Mouse (Mus musculus): ENCODE results near the gene Pank1. TPM values are rescaled to one million over a fixed set of nuclear protein-coding genes. Genes with fewer than 3 reads are reported as not detected.
A peak's percentile ranks its signal among the peaks of the same experiment; 100 is the strongest.

The Pank1 gene
- total and polyA plus RNA-seq, 2 experiments from 2014 or later: 6.6 to 13.9 TPM

- no peak overlapping the region for H3K9ac ChIP-seq (replicated peaks; ENCODE audit: low read length, poor library complexity, severe bottlenecking)
- 78% methylated on average over 13 of the region's 13 CpGs for WGBS
- peak; percentile 67 for TF ChIP-seq CTCF (IDR thresholded peaks at IDR 0.05)
- no peak overlapping the region for H3K4me2 ChIP-seq (ENCODE audit: low read depth, low read length, poor library complexity, severe bottlenecking)
- no peaks in the 10 kb centered on the region for H3K4me1 ChIP-seq (ENCODE audit: insufficient read depth, low read length)
- H3K4me3 ChIP-seq (ENCODE audit: low read depth, low read length): no peak overlapping the region
- H3K27me3 ChIP-seq (ENCODE audit: insufficient read depth, low read length): no peaks in the 10 kb centered on the region
- peaks cover 3% of the 10 kb centered on the region; the same call in 1 of the 2 replicates for H3K36me3 ChIP-seq (ENCODE audit: insufficient read depth, low read length)
- no peak for ATAC-seq (ENCODE audit: low FRiP score)
- no peaks in the 10 kb centered on the region for H3K9me3 ChIP-seq (ENCODE audit: low read length)
- no peak overlapping the region for H3K27ac ChIP-seq (ENCODE audit: low read depth, low read length)
- DNase-seq (ENCODE audit: low spot score): peak; percentile 53
Measured at GRCm38 (mm10) chr19:34825946-34826655, 53.2 kb downstream of the Pank1 start.

- WGBS: 84% methylated on average over 5 of the region's 5 CpGs
Measured at GRCm38 (mm10) chr19:34819577-34820170, 59.6 kb downstream of the Pank1 start.

GRCm38 (mm10) chr19:34815371-34815770 lies 63.9 kb downstream of the Pank1 start:
- H3K36me3 ChIP-seq (ENCODE audit: insufficient read depth, low read length): peaks cover 11% of the 10 kb centered on the region; the same call in 1 of the 2 replicates
- H3K9ac ChIP-seq (replicated peaks; ENCODE audit: low read length, poor library complexity, severe bottlenecking): no peak overlapping the region
- no peaks in the 10 kb centered on the region for H3K27me3 ChIP-seq (ENCODE audit: insufficient read depth, low read length)
- DNase-seq (ENCODE audit: low spot score) (no peak), ATAC-seq (ENCODE audit: low FRiP score) (no peak)
- 74% methylated on average over 4 of the region's 4 CpGs for WGBS
- no peak for TF ChIP-seq CTCF (IDR thresholded peaks at IDR 0.05)
- H3K9me3 ChIP-seq (ENCODE audit: low read length): no peaks in the 10 kb centered on the region
- no peak overlapping the region for H3K27ac ChIP-seq (ENCODE audit: low read depth, low read length)
- H3K4me1 ChIP-seq (ENCODE audit: insufficient read depth, low read length): no peaks in the 10 kb centered on the region
- H3K4me3 ChIP-seq (ENCODE audit: low read depth, low read length): no peak overlapping the region
- H3K4me2 ChIP-seq (ENCODE audit: low read depth, low read length, poor library complexity, severe bottlenecking): no peak overlapping the region

More at GRCm38 (mm10) chr19:34819577-34820170, 59.6 kb downstream of the Pank1 start:
- Histone ChIP-seq H3K36me3 (ENCODE audit: insufficient read depth, low read length) (peaks cover 19% of the 10 kb centered on the region), H3K4me2 (ENCODE audit: low read depth, low read length, poor library complexity, severe bottlenecking) (no peak overlapping the region), H3K4me1 (ENCODE audit: insufficient read depth, low read length) (no peaks in the 10 kb centered on the region), H3K9me3 (ENCODE audit: low read length) (no peaks in the 10 kb centered on the region), H3K9ac (replicated peaks; ENCODE audit: low read length, poor library complexity, severe bottlenecking) (no peak overlapping the region), H3K4me3 (ENCODE audit: low read depth, low read length) (no peak overlapping the region), H3K27ac (ENCODE audit: low read depth, low read length) (no peak overlapping the region), H3K27me3 (ENCODE audit: insufficient read depth, low read length) (no peaks in the 10 kb centered on the region)
- no peak for DNase-seq (ENCODE audit: low spot score)
- no peak for ATAC-seq (ENCODE audit: low FRiP score)
- no peak for TF ChIP-seq CTCF (IDR thresholded peaks at IDR 0.05)

- no peaks in the 10 kb centered on the region for H3K4me1 ChIP-seq (ENCODE audit: insufficient read depth, low read length)
- H3K9ac ChIP-seq (replicated peaks; ENCODE audit: low read length, poor library complexity, severe bottlenecking): no peak overlapping the region
- H3K4me3 ChIP-seq (ENCODE audit: low read depth, low read length): no peak overlapping the region
- no peak for TF ChIP-seq CTCF (IDR thresholded peaks at IDR 0.05)
- 36% methylated on average over 4 of the region's 4 CpGs for WGBS
- ATAC-seq (ENCODE audit: low FRiP score) (no peak; the same call in 1 of the 2 replicates), DNase-seq (ENCODE audit: low spot score) (peak; percentile 19)
- H3K4me2 ChIP-seq (ENCODE audit: low read depth, low read length, poor library complexity, severe bottlenecking): no peak overlapping the region
- no peaks in the 10 kb centered on the region for H3K27me3 ChIP-seq (ENCODE audit: insufficient read depth, low read length)
- H3K9me3 ChIP-seq (ENCODE audit: low read length): no peaks in the 10 kb centered on the region
- H3K36me3 ChIP-seq (ENCODE audit: insufficient read depth, low read length): peaks cover 4% of the 10 kb centered on the region; the same call in 1 of the 2 replicates
- peak overlapping the region; percentile 47; the same call in 1 of the 2 replicates for H3K27ac ChIP-seq (ENCODE audit: low read depth, low read length)
Measured at GRCm38 (mm10) chr19:34814696-34815095, 64.6 kb downstream of the Pank1 start.

- ATAC-seq (ENCODE audit: low FRiP score) (no peak), DNase-seq (ENCODE audit: low spot score) (no peak)
- Histone ChIP-seq H3K36me3 (ENCODE audit: insufficient read depth, low read length) (no peaks in the 10 kb centered on the region), H3K27me3 (ENCODE audit: insufficient read depth, low read length) (no peaks in the 10 kb centered on the region), H3K4me1 (ENCODE audit: insufficient read depth, low read length) (no peaks in the 10 kb centered on the region), H3K4me2 (ENCODE audit: low read depth, low read length, poor library complexity, severe bottlenecking) (no peak overlapping the region), H3K9ac (replicated peaks; ENCODE audit: low read length, poor library complexity, severe bottlenecking) (no peak overlapping the region), H3K4me3 (ENCODE audit: low read depth, low read length) (no peak overlapping the region), H3K27ac (ENCODE audit: low read depth, low read length) (no peak overlapping the region), H3K9me3 (ENCODE audit: low read length) (no peaks in the 10 kb centered on the region)
- WGBS: 93% methylated on average over 6 of the region's 6 CpGs
- no peak for TF ChIP-seq CTCF (IDR thresholded peaks at IDR 0.05)
Measured at GRCm38 (mm10) chr19:34813961-34814360, 65.3 kb downstream of the Pank1 start.

- Histone ChIP-seq H3K9me3 (ENCODE audit: low read length) (no peaks in the 10 kb centered on the region), H3K36me3 (ENCODE audit: insufficient read depth, low read length) (no peaks in the 10 kb centered on the region), H3K9ac (replicated peaks; ENCODE audit: low read length, poor library complexity, severe bottlenecking) (no peak overlapping the region), H3K4me1 (ENCODE audit: insufficient read depth, low read length) (no peaks in the 10 kb centered on the region), H3K4me3 (ENCODE audit: low read depth, low read length) (no peak overlapping the region), H3K4me2 (ENCODE audit: low read depth, low read length, poor library complexity, severe bottlenecking) (no peak overlapping the region), H3K27me3 (ENCODE audit: insufficient read depth, low read length) (no peaks in the 10 kb centered on the region), H3K27ac (ENCODE audit: low read depth, low read length) (no peak overlapping the region)
- WGBS: 96% methylated on average over 2 of the region's 2 CpGs
- no peak for TF ChIP-seq CTCF (IDR thresholded peaks at IDR 0.05)
- ATAC-seq (ENCODE audit: low FRiP score) (no peak), DNase-seq (ENCODE audit: low spot score) (no peak)
Measured at GRCm38 (mm10) chr19:34813533-34813932, 65.7 kb downstream of the Pank1 start.

All from midbrain, postnatal 0 days (tissue).